ENCODE assay signal across 9 mouse cellular contexts in genomic region chr14:86697887-86698286, GRCm38 (mm10).
"Had no signal": no experiment of that assay in that cellular context is flagged by ENCODE, and none has a peak within 500 bp of the region (broad histone marks: within the 10 kb centered on the region; RNA-seq: fewer than 3 reads in every experiment).

No protein-coding gene starts in this region.

- ATAC-seq: midbrain, embryonic 16.5 days had no signal

- DNase-seq: kidney, adult 9 months; kidney, postnatal 36 days; lung, adult 18-20 months; retina, postnatal 1 day; right cerebral cortex, postnatal 4 days; spleen, adult 18-20 months; thymus, adult 18-20 months; thymus, postnatal 14 days had no signal
